Mouse (Mus musculus) left cerebral cortex, postnatal 4 days (tissue): Measurements from ENCODE around the gene Plekhm3. TPM values are rescaled to one million over a fixed set of nuclear protein-coding genes. Genes with fewer than 3 reads are reported as not detected.
A peak's percentile ranks its signal among the peaks of the same experiment; 100 is the strongest.

Source experiments
- DNase-seq: peaks from one replicate; pipeline ENCODE4 v3.0.0-alpha.2; 2022
- intact Hi-C: fragments of 180-260 bp; cut with DNase I; formaldehyde crosslinking; loops from one replicate; pipeline ENCODE4 v1.15.1; 2025
- total RNA-seq, 2 experiments: library from RNA; stranded (reverse); gene quantifications; 2 replicates each; pipeline ENCODE4 v1.2.3; 2021

Plekhm3 gene
- total RNA-seq, 2 experiments from 2014 or later, result 22.2 to 25.2 TPM

DNA sequence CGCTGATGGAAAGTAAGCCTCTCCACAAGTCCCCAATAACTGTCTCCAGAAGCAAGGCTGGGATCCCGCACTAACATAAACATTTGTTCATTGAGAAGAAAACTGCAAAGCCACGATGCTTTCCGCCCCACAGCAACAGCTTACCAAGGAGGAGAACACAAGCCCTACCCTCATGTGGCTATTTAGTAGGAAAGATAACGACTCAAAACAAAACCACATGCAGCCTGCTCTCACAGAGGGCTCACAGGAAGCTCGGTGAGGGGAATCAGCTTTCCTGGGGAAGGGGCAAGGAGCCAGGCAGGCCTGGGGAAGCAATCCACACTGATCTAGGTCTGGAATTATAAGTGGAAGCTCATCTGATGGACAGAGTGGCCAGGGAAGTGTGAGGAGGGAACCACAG is 72.6 kb downstream of the Plekhm3 start:
- no peak for DNase-seq
- intact Hi-C loops, result no loop called here

DNA sequence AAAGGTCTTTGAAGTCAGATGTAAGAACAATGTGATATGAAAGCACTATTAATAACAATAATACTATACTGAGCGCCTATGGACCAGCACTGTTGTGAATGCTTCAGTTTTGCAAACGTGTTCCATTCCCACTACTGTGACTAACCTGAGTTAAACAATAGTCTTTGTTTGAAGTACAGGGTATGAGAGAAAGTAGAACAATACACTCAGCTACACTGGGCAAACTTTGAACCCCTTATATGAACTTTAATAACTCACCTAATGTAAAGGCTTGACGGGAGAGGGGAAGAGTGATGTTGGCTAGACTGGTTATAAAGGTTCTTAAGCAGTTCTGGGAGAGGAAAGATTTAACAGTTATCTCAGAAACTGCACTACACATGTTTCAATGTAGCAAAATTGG is 76.0 kb downstream of the Plekhm3 start:
- intact Hi-C loops, result no loop called here
- DNase-seq, result no peak

DNA sequence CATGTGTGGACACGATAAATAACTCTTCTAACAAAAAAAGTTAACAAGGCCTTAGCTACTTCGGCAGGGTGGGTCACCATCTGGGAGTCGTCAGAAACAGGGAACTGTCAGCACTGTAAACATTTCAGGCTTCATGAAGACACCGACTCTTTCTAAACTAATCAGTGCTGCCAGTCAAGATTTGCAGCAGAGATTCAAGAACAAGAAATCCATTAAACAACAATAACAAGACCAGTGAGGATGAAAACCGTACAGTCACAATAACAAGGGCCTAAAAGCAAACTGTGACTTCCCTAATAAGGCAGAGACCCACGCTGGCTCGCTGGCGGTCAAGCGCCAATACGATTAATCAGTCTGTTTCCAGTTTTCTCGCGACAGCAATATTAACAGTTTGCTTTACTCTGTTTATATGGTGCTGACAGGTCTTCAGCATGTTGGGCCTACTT is 77.8 kb downstream of the Plekhm3 start:
- no peak for DNase-seq
- intact Hi-C loops, result no loop called here

DNA sequence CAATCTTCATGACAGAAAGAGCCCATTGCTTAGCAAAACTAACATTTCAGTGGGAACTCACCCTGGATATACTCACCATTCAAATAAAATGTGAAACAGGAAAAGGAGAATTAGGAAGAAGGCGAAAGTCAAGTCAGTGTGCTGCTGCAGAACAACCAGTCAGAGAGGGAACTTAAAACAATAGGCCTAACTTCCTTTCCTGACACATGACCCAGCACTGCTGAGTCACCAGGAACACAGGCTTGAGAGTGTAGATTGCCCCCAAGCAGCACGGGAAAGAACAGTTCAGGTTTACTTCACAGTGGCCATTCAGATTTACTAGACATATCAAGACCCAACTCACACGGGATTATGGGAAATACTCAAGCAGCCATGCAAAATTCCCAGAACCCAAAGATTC is 80.3 kb downstream of the Plekhm3 start:
- intact Hi-C loops, result no loop called here

DNA sequence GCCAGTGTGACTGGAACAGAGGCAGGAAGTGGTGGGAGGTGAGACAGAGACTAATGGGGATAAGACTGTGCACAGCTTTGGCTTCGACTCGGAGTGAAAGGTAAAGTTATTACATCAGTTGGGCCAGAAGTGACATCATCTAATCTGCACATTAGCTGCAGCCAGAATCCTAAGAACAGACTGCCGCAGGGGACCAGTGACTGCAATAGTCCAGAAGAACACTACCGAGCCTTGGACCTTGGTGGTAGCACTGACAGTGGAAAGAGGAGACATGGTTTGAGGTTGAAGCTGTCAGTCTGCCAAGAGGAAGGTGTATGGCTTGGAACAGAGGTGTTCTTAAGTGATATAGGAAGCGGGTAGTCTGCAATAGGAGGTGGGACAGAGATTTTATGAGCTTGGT is 80.9 kb downstream of the Plekhm3 start:
- DNase-seq, result no peak
- intact Hi-C loops, result no loop called here

More for the DNA sequence above, 80.3 kb downstream of the Plekhm3 start:
- DNase-seq, result no peak

DNA sequence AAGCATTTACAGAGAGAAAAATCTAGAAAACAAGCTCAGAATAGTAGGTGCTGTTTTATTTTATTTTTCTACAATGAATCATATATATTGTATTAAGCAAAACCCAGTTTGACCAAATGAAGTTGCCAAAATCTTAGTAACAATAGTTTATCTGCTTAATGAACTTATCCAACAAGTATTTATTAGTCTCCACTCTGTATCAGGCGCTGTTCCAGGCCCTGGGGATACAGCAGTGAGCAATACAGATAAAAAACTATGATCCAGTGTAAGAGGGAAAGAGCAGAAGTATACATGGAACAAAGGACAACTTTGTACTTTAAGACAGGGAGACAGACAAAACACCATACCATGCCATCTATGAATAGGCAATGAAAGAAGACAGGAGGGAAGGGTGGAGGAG is 81.5 kb downstream of the Plekhm3 start:
- intact Hi-C loops, result no loop called here
- no peak for DNase-seq

DNA sequence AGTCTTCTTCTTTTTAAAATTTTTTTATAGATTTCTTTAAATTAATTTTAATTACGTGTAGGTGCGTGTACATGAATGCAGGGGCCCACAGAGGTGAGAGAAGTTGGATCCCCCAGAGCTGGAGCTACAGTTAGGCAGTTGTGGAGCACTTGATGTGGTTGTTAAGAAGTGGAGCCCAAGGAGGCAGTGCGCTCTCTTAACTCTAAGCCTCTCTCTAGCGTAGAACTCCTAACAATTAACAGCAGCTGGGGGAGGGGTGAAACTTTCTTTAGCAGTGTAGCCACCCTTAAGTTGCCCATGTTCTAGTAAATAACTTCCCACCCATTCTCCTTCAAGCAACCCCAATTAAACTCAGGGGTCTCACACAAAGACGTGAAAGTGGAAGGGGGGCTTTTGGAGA is 84.7 kb downstream of the Plekhm3 start:
- intact Hi-C loops, result no loop called here
- no peak for DNase-seq

DNA sequence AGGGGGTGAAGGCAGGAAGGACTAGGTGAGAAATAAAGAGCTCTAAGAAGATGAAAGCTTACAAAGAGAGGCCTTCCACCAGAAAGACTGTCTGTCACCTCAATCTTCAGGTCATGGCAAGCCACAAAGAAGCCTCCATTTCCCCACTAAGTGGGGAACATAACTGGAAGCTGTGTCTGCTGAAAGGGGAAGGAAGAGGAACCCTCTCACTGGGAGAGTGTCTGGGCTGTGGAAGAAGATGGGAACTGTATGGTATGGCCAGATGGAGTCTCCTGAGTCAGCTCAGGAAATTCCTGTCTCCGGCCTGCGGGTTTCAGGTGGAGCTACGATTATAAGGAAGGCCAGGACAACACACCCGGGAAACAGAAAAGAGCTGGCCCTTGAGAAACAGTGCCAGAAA is 88.9 kb downstream of the Plekhm3 start:
- intact Hi-C loops, result no loop called here
- DNase-seq, result no peak

DNA sequence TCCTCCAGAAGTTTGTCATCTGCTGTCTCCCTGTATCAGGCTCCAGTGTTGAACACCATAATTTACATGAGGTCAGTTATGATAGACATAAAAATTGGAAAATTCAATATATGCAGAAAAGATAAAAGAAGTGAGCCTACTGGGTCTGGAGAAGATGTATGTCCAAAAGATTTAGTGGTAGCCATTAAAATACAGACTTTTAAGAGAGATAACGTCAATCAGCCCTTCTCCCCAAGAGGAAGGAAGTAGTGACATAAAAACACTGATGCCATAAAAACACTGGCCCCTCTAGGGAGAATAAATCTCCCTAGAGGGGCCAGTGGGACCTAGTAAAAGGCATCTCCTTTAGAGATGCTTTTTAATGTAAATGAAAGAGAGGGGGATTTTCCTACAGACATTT is 90.5 kb downstream of the Plekhm3 start:
- no peak for DNase-seq
- intact Hi-C loops, result no loop called here

DNA sequence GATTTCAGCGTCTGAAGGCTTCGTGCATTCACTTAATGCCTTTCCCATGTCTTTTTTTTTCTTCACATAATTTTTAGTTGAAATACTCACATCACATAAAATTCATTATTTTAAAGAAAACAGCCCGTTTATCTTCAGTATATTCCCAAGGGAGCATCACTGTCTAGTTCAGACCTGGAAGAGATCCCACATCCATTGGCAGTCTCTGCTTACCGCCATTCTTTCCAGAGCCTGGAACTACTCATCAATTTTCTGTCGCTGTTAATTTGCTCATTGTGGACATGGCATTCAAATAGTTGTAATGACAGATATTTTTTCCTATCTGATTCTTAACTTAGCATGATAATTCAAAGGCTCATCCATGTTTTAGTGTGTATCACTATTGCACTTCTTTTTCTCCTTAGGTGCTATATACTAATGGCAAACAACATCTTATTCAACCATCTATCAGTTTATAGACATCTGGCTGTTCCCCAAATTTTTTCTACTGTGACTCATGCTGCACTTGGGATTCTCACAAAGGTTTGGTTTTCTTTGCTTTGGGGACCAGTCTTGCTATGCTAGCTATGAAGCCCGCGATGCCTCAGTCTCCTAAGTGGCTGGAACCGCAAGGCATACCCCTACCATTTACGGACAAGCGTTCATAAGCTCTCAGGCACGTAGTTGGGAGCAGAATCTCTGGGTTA is 96.2 kb downstream of the Plekhm3 start:
- intact Hi-C loops, result no loop called here
- no peak for DNase-seq

DNA sequence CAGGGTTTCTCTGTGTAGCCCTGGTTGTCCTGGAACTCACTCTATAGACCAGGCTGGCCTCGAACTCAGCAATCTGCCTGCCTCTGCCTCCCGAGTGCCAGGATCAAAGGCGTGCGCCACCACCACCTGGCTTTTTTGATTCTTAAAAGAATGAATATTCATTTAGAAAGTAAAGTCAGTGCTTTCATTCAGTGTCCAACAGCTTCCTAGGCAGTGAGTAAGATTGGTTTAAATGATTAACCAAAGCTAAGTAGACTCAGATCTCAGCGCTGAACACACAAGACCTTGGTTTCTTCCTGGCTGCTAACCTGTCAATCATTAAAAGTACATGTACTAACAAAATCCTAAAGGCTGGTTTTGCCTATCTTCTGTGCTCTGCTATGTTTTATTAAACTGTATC is 96.8 kb downstream of the Plekhm3 start:
- intact Hi-C loops, result no loop called here
- DNase-seq, result no peak

DNA sequence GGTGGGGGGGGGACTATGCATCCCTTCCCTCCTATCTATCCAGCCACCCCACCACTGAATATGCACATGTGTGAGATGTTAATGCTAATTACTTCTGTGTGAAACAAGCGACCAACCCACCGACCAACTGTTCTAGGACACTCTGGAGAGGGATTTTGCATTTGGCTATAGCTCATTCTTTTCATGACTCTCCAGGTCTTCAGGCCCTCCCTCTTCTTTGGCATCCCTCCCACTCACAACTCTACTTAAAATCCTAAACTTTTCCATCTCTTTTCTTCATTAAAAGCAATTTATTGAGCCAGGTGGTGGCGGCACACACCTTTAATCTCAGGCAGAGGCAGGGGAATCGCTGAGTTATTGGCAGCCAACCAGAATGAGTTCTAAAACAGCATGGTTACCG is 101.8 kb downstream of the Plekhm3 start:
- intact Hi-C loops, result no loop called here
- DNase-seq, result no peak

DNA sequence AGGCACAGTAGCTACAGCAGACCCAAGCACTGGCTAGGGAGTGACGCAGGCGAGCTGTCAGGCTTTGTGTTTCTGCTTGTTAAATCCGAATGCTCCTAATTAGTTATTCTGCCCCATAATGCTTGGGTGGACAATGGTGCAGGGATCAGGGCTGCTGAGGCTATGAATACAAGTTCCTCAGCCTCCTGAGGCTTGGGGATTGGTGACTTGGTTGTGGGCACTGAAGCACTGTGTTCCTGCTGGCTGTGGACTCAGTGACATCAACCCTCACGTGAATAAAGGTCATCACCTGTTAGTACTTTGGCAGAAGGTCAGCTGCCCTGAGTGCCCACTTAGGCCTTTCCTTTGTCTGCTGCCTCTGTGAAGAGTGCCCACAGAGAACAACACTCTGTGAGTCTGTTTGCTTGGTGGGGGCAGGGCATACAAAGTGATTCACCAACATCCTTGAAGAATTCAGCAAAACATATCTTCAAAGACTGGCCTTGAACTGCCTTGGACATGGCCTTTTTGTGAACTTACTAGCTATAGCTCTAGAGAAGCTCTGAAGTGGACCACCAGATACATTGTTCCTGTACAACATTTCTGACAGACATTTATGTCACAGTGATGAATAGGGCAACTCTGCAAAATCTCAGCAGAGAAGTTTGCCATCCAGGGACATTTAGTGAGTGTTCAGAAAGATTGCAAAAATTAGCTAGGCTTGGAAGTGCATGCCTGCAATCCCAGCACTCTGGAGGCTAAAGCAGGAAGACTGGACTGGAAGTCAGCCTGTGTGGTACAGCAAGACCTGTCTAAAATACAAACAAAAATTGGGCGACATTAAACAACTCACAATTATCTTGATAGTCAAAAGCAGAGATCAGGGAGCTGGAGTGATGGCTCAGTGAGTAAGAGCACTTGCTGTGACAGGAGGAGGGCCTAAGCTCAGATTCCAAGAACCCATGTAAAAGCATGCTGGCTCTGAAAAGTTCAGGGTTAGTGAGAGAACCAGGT is 102.6 kb downstream of the Plekhm3 start:
- DNase-seq, result peak; percentile 8
- intact Hi-C loops, result no loop called here

DNA sequence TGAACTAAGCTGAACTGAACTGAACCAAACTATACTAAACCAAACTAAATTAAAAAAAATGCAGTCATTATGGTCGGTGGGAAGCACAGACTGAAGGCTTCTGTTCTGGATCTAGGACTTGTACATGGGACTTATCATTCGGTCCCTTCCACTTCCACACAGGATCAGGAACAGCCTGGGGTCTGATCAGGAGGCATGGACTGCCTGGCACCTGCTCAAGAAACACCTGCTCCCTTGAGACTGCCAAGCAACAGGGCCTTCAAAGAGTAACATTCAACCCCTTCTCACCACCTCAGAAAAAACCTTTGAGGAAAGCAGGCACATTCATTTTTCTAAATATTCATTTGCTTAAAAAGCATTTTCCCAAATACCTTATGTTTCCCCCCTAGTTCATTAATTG is 103.4 kb downstream of the Plekhm3 start:
- DNase-seq, result no peak
- intact Hi-C loops, result no loop called here

DNA sequence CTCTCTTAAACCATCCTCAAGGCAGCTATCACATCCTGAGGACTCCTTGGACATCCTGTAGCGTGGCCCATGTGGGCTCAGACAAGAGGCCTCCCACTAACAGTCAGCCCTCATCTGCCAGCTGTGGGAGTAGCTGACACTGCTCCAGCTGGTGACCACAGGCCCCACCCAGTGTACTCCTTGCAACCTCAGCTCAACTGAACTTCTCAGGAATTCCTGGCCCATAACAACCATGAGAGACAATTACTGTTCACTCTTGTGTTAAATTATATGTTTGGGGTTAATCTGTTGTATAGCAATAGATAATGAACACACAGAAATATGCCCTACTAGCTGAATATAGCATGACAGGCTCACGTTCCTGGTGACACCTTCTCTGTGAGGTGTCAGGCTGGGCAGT is 104.4 kb downstream of the Plekhm3 start:
- intact Hi-C loops, result no loop called here
- DNase-seq, result no peak

DNA sequence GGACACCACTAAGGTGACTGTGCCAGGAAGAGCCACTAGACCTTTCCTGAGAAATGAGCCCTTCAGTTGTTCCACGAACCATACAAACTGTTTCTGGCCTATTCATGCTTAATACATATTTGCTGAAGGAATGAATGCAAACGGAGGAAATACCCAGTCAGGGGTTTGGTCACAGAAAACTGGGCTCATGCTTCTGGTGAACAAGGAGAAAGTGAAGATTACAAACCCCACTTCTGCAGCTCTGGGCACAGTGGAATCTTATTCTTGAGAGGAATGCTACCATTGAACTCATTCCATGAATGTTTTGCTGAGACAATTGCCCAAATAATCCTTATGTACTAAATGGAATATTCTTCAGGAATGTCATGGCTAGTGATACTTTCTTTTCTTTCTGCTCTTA is 106.3 kb downstream of the Plekhm3 start:
- no peak for DNase-seq
- intact Hi-C loops, result no loop called here

DNA sequence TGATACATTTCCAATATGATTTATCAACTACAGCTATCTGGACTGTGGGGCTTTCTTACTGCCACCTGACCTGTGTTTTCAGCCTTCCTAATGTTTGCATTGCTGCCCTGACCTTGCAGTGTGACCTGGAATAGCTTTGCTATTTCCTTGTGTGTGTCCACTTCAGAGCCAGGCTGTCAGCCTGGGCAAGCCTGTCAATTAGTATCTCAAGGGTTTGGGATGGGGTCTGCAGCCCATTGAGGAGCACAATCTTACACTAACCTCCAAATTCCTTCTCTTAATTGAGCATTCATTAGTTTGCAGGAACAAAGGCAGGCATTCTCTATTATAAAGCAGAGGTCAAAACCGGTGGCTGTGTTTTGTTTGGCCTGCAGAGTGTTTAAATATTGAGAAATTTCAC is 107.6 kb downstream of the Plekhm3 start:
- intact Hi-C loops, result no loop called here
- no peak for DNase-seq

DNA sequence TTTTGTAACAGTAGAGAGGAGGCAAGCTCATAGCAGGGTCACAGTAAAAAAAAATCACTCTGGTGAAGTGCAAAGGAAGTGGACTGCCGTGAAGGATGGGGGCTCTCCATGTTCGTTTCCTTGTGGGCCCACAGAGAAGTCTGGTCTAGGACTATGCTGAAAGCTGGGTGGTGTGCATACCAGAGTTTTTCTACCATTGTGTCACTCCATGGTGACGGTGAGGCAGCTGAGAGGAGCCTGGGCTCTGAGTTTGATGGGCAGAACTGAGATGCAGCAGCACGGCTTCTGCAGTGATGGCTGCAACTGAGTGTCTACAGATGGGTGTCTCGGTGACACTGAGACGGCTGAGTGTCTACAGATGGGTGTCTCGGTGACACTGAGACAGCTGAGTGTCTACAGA is 108.5 kb downstream of the Plekhm3 start:
- intact Hi-C loops, result no loop called here
- DNase-seq, result no peak

DNA sequence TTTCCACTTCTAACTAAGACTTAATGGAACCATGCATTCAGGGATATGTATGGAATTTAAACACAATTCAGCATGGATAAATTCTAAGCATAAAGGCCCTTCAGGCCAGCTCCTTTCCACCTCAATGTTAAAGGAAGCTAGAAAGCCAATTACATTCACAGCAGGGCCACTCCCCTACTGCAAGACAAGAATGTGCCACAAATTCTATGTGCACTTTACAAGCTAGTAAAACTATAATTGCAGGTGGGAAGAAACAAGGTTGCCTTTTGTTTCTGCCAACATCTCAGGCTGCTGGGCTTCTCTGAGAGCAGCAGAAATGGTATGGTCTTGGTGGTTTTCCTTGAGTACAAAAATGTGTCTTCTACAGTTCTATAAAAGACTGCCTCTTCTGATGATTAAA is 109.1 kb downstream of the Plekhm3 start:
- intact Hi-C loops, result no loop called here
- DNase-seq, result no peak

DNA sequence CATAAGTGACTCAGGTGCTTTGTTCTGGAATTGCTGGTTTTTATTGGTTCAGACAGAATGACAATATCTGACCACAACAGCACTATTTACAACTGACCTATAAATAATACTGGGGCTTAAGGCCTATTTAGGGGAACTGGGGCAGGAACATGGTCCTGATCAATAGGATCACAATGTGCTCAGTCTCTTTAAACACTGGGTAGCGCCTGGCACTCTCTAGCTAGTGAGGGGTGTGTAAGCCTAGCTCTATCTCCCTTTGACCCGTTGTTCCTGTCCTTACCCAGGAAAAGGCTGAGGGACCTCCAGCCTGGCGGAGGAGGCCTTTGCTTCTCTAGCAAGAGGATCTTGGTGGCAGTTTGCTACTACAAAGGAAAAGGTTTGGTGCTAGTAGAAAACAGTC is 111.6 kb downstream of the Plekhm3 start:
- DNase-seq, result no peak
- intact Hi-C loops, result no loop called here

DNA sequence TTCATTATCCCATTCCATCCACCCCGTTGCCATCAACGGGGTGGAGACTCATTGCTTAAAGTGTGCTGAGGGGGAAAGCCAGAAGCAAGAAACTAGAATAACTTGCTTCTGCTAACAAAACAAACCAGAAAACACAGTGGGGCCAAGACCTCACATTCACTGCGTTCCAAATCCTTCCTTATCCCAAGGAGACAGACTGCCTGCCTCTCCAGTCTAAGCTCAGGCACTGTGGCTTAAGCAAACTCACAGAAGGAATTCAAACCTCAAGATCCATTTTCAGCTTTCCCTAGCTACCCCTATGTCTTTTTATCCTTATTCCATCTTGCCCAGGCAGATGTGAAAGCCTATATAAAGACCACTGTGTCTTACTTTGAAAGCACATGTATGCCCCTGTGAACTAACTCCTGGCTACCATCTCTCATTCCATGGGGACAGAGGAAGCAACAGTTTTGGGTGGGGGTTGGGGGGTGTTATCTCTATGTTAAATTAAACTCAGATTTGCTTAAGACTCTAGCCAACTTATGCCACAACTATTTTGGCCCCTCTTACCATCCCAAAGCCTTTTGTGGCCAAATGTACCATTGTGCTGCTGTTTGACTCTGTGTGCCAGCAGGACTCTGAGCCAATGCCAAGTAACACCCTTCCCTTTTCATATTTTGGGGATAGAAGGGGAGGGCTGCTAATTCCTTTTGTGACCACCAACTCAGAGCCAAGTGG is 112.6 kb downstream of the Plekhm3 start:
- intact Hi-C loops, result no loop called here

More for the DNA sequence above, 112.6 kb downstream of the Plekhm3 start:
- DNase-seq, result no peak
